Mouse (Mus musculus): ENCODE measurements around the gene Kcnma1. TPM values are rescaled to one million over a fixed set of nuclear protein-coding genes. Genes with fewer than 3 reads are reported as not detected.

The Kcnma1 gene
- total and polyA plus RNA-seq, 3 experiments: not detected

DNA sequence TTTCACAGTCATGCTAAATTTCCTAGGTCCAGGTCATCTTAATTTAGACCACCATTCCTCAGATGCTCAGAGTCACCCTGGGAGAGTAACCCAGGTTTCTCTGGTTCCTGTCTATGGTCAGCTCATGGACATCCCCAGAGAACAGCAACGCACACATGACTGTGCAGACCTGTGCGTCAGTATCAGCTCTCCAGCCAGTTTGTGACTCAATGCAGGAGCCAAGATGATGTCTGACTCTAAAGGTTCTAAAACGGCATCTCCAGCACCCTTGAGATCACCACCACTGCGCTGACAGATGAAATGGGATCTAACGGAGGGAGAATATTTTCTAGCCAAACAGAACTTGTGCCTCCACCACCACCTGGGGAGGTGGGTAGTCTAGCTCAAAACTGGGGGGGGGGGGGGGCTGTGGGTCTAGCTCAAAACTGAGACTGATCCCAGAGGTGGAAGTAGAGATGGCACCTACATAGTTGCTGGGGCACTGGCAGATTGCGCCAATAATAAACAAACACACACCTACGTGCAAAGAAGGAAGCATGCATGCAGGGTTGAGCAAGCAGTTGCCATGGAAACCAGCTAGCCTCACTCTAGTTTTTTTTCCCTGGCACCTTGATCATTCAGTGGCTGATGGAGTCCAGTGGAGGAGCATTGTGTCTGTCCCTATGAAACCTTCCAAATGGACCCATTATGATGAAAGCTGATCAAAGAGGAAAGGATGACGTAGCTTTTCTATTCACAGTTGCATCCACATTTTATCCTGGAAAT lies 231.3 kb downstream of the Kcnma1 start:
- Histone ChIP-seq H3K27me3 (ENCODE audit: control insufficient read depth in 1 of 2, insufficient read depth in 2 of 2, low read length in 2 of 2) (no peaks in the 10 kb centered on the region), H3K4me1 (ENCODE audit: control insufficient read depth in 1 of 2, insufficient read depth in 2 of 2, low read length in 2 of 2) (no peaks in the 10 kb centered on the region), H3K79me2 (ENCODE audit: control insufficient read depth, insufficient read depth, low read length, poor library complexity) (no peaks in the 10 kb centered on the region), H3K9ac (ENCODE audit: control insufficient read depth, low read depth, low read length, poor library complexity, severe bottlenecking) (no peak overlapping the region), H3K27ac (ENCODE audit: control insufficient read depth, low read depth, low read length) (no peak overlapping the region), H3K9me3 (replicated peaks; ENCODE audit: insufficient read depth, low read length) (no peaks in the 10 kb centered on the region), H3K4me3 (ENCODE audit: control insufficient read depth in 1 of 2, insufficient read depth in 1 of 2, low read depth in 2 of 2, low read length in 2 of 2) (no peak overlapping the region), H3K36me3 (ENCODE audit: control insufficient read depth in 1 of 2, insufficient read depth in 2 of 2, low read length in 2 of 2) (no peaks in the 10 kb centered on the region)
- no peak for DNase-seq (ENCODE audit: low read depth, low spot score)
- TF ChIP-seq CHD1 (IDR thresholded peaks at IDR 0.05; ENCODE audit: low read depth, low read length) (no peak), TBP (IDR thresholded peaks at IDR 0.05; ENCODE audit: low read depth, low read length) (no peak), ETS1 (IDR thresholded peaks at IDR 0.05; ENCODE audit: low read depth, low read length) (no peak)

DNA sequence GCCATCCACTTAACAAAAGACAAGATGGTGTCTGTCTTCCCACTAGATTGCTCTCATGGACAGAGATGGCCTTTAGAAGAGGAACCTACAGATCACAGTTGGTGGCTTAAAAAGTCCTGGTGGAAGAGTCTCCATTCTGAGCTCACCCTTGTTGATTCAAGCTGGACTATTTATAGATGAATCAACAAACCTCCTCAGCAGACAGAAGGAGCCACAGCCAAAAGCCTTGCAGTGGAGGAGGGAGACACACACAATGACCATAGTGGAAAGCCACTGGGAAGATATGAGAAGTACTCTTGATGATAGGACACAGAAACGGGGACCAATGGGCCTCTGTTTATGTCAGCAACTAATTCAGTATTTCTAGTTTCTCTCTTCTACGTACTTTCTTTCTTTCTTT lies 239.7 kb downstream of the Kcnma1 start:
- Histone ChIP-seq H3K27ac (ENCODE audit: control insufficient read depth, low read depth, low read length) (no peak overlapping the region), H3K9me3 (replicated peaks; ENCODE audit: insufficient read depth, low read length) (no peaks in the 10 kb centered on the region), H3K27me3 (ENCODE audit: control insufficient read depth in 1 of 2, insufficient read depth in 2 of 2, low read length in 2 of 2) (no peaks in the 10 kb centered on the region), H3K36me3 (ENCODE audit: control insufficient read depth in 1 of 2, insufficient read depth in 2 of 2, low read length in 2 of 2) (no peaks in the 10 kb centered on the region), H3K9ac (ENCODE audit: control insufficient read depth, low read depth, low read length, poor library complexity, severe bottlenecking) (no peak overlapping the region), H3K4me3 (ENCODE audit: control insufficient read depth in 1 of 2, insufficient read depth in 1 of 2, low read depth in 2 of 2, low read length in 2 of 2) (no peak overlapping the region), H3K79me2 (ENCODE audit: control insufficient read depth, insufficient read depth, low read length, poor library complexity) (no peaks in the 10 kb centered on the region), H3K4me1 (ENCODE audit: control insufficient read depth in 1 of 2, insufficient read depth in 2 of 2, low read length in 2 of 2) (no peaks in the 10 kb centered on the region)
- DNase-seq (ENCODE audit: low read depth, low spot score): no peak
- TF ChIP-seq ETS1 (IDR thresholded peaks at IDR 0.05; ENCODE audit: low read depth, low read length) (no peak), SMC3 (IDR thresholded peaks at IDR 0.05; ENCODE audit: low read depth, low read length) (no peak), NELFE (IDR thresholded peaks at IDR 0.05; ENCODE audit: low read depth, low read length) (no peak), ZNF384 (IDR thresholded peaks at IDR 0.05; ENCODE audit: low read depth, low read length) (no peak), POLR2A (IDR thresholded peaks at IDR 0.05; ENCODE audit: control insufficient read depth in 1 of 2, insufficient read depth in 1 of 2, low read depth in 1 of 2, low read length in 2 of 2, poor library complexity in 1 of 2) (no peak)

DNA sequence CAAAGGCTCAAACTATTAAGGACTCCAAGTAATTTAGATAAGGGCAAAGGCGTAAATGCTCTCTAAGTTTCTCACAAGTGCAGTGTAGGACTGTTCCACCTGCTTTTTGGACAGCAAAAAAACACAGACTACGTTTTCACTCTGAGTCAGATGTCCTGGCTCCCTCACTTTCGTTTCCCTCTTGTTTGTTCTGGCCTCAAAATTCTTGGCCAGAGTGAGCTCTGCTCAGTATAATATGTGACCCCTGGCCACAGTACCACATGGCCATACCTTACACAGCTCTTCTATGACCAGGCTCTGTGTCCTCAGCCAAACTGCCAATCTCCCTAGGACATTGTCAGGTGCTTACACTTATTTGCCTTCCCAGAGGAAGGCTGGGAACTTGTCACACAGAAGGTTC lies 241.6 kb downstream of the Kcnma1 start:
- no peak for TF ChIP-seq JUND (IDR thresholded peaks at IDR 0.05; ENCODE audit: low read depth, low read length)
- TF ChIP-seq POLR2A (IDR thresholded peaks at IDR 0.05; ENCODE audit: control insufficient read depth in 1 of 2, insufficient read depth in 1 of 2, low read depth in 1 of 2, low read length in 2 of 2, poor library complexity in 1 of 2): no peak
- no peak for TF ChIP-seq HCFC1 (IDR thresholded peaks at IDR 0.05; ENCODE audit: low read depth, low read length)
- Histone ChIP-seq H3K9me3 (replicated peaks; ENCODE audit: insufficient read depth, low read length) (no peaks in the 10 kb centered on the region), H3K4me3 (ENCODE audit: control insufficient read depth in 1 of 2, insufficient read depth in 1 of 2, low read depth in 2 of 2, low read length in 2 of 2) (no peak overlapping the region), H3K27ac (ENCODE audit: control insufficient read depth, low read depth, low read length) (no peak overlapping the region), H3K4me1 (ENCODE audit: control insufficient read depth in 1 of 2, insufficient read depth in 2 of 2, low read length in 2 of 2) (no peaks in the 10 kb centered on the region), H3K27me3 (ENCODE audit: control insufficient read depth in 1 of 2, insufficient read depth in 2 of 2, low read length in 2 of 2) (no peaks in the 10 kb centered on the region), H3K79me2 (ENCODE audit: control insufficient read depth, insufficient read depth, low read length, poor library complexity) (no peaks in the 10 kb centered on the region), H3K9ac (ENCODE audit: control insufficient read depth, low read depth, low read length, poor library complexity, severe bottlenecking) (no peak overlapping the region), H3K36me3 (ENCODE audit: control insufficient read depth in 1 of 2, insufficient read depth in 2 of 2, low read length in 2 of 2) (no peaks in the 10 kb centered on the region)
- DNase-seq (ENCODE audit: low read depth, low spot score): no peak

Data from MEL (cell line).